Mouse (Mus musculus): ENCODE data around the gene Lyrm4.

DNA sequence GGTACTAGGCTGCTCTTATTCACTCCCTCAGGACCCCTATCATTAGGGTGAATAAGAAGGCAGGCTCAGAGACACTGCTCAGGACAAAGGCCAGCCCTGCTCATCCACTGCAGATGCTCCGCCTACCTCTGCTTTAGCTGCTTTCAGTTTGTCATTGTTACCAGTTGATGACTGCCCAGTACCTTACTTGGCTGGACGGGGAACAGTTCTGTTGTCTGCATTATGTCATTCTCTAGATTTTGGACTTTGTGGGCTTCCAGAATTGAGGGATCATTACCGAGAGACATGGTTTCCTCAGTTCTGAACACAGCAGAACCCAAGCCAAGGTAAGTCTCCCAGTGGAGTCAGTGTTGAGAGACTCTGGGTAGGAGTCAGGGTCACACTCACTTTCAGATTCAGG, 122.1 kb downstream of the Lyrm4 start:
- TF ChIP-seq CTCF (IDR thresholded peaks at IDR 0.05; ENCODE audit: insufficient read depth, low read length) (no peak), POLR2A (IDR thresholded peaks at IDR 0.05; ENCODE audit: borderline replicate concordance, extremely low read depth, low read depth, low read length) (no peak)
